Mouse (Mus musculus): ENCODE results near the gene BC100530.
"Not testable (repeated sequence)": the region's sequence is repeated elsewhere in the genome, so short reads cannot be mapped to it uniquely, and the experiment has no call there.

The BC100530 gene

GRCm38 (mm10) chr16:36367648-36368047 lies at the start of gene BC100530:
TSS of gene BC100530 (minus strand) at chr16:36367748.
- DNase-seq, result not testable (repeated sequence)

GRCm38 (mm10) chr16:36408357-36408756 lies 40.8 kb upstream of the BC100530 start, which contains the start of gene Stfa2:
TSS of gene Stfa2 (minus strand) at chr16:36408457.
- DNase-seq, result no peak

- DNase-seq, result no peak
Measured at GRCm38 (mm10) chr16:36389060-36389459, 21.5 kb upstream of the BC100530 start.

- no peak for DNase-seq
Measured at GRCm38 (mm10) chr16:36337171-36337570, 30.4 kb downstream of the BC100530 start.

GRCm38 (mm10) chr16:36334232-36334631 lies 33.3 kb downstream of the BC100530 start, which contains the start of gene BC117090:
TSS of gene BC117090 (minus strand) at chr16:36334332.
- no peak for DNase-seq

GRCm38 (mm10) chr16:36319286-36319685 lies 48.3 kb downstream of the BC100530 start:
- DNase-seq, result no peak

GRCm38 (mm10) chr16:36316111-36316510 lies 51.4 kb downstream of the BC100530 start:
- not testable (repeated sequence) for DNase-seq

Data from liver (tissue).